Mouse (Mus musculus): ENCODE data around the gene Olfr138.

Gene Olfr138

DNA sequence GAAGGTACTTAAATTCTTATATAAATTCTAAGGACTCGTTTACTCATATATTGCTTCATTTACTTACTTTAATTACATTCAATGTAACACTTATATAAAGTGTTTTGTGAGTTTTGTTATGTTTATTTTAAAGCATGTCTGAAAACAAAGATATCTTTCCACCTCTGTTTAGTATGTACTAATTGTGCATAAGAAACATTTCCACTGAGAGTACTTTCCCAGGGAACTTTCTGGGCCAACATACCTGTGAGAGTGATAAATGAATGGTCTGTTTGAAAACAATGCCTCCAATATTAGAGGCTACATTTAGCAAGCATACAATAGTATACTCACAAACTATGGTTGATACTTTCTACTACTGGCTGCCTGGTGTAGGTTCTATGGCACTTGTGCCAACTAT, at the start of gene Olfr138:
Gene Olfr138, plus strand, starts transcription at position 301 of the 400 bp plus-strand sequence.
- DNase-seq, result no peak

DNA sequence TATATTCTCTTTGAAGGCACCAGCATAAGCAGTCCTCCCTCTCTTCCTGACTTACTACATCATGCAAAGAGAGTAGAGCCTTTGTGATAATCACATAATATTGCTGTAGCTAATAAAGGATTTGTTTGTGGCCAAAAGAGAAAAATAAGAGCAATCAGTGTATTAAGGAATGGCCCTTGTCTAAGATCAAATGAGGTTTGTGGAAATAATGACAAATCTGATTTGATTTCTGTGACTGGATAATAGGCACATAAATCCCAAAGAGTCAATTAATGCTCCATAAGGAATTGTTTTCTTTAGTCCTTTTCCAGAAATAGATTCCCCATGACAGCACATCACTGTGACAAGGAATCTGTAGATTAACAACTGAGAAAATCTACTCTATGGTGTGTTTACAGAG, 46.6 kb downstream of the Olfr138 start, which contains the start of gene Olfr137:
Gene Olfr137, minus strand, starts transcription at position 101 of the 400 bp plus-strand sequence.
- no peak for DNase-seq

All from cerebellum, adult 11 months (tissue).